Mouse (Mus musculus) heart, adult 11 months (tissue): ENCODE measurements at regions not wholly inside any gene's neighbourhood (a gene's known extent, or its start where the extent isn't known, plus 50 kb on each side); places are given as distances from the start of the nearest gene placed in this dataset.

Source experiments
- DNase-seq: peaks from one replicate; pipeline ENCODE4 v3.0.0; 2022

DNA sequence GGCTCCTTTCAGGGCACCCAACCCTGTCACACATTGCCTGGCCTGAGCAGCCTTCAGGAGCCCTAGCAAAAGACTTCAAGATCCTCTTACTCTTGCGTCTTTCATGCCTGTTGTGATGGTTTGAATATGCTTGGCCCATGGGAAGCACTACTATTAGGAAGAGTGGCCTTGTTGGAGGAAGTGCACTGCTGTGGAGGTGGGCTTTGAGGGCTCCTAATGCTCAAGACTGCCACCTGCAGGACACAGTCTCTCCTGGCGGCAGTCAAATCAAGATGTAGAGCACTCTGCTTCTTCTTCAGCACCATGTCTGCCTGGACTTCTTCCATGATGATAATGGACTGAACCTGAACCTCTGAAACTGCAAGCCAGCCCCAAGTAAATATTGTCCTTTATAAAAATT, 73.0 kb downstream of the Tsen15 start:
- DNase-seq, result no peak

DNA sequence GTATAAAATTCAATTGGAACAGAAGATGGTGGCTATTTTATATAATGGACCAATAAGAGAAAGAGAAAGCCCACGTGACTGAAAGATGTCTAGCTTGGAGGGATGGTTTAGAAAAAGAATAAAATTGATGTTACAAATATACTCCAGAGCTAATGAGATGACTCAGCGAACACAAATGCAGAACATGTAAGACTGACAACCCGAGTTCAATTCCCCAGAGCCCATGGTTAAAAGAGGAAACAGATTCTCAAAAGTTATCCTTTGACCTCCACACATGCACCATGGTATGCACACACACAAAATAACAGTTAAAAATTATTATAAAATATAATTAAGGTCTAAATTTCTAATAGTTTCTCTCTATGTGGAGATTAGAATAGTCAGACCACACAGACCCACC, 81.0 kb downstream of the Tsen15 start:
- no peak for DNase-seq

DNA sequence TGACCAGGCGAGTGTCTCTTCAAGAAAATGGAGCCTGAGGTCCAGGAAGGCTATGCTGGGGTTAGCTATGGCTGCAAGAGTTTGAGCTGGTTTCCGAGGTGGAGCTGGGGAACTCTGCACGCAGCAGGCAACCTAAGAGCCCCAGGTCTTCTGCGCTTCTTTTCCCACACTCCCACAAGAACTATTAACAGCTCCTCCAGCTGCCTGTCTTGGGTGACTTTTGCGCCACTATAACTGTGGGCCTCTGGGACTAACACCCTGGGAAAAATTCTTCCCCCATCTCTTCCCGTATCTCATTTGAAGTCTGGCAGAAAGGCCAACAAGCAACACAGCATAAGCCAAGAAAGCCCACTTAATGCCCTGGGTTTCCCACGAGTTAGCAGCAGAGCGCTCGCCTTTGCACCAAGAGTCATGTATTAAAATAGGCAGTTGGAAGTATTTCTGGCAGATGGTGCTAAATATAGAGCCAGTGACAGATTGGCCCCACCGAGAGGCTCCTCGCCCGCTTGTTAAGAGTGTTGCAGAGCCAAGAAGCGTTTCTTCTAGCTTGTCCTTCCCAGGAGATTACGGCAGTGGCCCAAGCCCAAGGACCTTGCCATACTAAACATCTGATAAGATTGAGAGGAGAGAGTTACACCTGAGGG, 81.9 kb downstream of the Tsen15 start:
- peak; percentile 94 for DNase-seq

DNA sequence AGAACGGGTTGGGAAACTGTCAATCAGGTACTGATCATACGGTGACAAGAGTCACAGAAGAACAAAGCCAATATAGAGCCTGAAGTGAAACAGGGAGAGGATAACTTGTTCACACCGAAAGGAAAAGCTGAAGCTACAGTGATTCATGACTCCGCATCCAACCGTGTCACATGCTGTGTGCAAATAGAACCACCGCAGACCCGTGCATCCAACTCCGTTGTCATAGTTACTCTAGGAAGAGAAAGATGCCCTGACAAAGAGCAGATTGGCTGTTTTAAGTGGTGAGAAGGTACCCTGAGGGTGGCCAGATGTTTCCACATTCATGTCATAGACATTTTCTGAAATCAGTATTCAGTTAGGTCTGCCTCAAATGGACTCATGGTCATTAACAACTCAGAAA, 85.1 kb downstream of the Tsen15 start:
- no peak for DNase-seq

DNA sequence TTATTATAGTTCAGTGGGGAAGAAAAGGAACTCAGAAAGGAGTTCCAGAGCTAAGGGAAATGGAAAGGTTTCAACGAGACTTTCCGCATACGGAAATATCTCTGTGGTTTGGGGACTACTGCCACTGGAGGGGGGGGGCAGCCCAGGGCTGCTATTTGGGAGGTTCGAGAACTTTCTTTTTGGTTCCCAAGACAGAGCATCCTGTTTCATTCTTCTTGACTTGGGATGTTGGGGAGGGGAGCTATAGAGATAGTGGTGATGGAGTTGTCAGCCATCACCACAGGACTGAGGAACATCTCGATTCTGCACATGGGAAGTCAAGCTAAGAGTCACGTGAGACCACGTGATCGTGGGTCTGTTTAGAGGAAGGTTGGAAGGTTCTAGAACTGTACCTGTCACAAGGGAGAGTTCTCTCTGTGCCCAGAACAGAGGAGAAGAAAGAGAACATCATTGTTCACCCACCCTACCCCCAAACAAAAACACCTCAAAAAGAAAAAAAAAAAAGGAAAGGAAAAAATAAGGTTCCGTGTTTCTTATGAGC, 94.2 kb downstream of the Tsen15 start:
- peak; percentile 51 for DNase-seq

DNA sequence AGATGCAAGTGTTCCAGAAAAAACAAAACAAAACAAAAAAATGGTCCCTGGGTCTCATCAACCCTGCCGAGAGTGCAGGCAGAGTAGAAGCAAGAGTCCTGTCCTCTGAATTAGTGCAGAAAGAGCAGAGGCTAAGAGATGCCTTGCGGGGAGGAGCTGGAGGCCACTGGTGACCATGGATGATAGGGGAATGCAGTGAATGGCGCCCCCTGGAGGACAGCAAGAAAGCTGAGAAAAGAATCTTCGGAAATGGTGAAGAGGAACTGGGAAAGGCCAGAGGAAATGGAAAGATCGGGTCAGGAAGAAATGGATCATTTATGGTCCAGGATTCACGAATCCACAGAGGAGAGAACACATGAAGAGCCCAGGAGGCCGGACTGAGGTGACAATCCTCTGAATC, 95.7 kb downstream of the Tsen15 start:
- peak; percentile 95 for DNase-seq

DNA sequence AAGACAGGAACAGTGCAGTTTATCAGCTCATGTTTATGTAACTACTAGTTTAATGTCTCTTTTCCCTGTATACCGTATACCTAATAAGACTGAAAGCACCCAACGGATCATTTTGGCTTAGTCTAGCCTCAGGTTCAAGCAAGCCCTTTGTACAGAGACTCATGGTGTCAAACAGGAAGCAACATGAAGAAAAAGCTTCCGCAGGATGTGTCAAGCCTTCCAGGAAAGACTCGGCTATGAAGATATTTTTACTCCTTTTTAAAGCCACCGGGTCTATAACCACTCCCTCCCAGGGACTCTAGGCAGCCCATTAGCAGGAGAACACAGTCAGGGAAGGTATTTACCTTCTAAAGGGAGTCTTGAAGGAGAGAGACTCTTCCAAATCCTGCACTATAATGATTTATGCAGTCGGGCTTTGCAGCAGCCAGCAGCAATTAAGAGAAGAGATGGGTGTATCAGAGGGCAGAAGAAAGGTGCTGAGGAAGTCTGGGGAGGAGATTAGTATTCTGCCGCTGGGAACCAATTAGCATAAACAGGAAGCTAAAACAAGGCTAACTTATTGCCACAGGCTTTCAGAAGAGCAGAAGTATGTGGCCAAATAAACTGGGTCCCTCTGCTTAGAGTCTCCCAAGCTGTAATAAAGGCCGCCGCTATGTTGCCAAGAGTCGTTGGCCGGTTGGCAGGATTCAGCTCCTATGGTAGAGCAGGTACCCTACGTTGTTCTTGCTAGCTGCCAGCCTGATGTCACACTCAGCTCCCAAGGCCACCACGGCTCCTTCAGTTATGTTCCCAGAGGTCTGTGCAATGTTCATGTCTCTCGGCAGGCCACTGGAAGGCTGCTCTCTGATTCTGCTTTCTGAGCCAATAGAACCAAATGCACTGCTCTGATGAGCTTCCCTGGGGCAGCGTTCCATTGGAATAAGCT, 98.7 kb downstream of the Tsen15 start:
- peak; percentile 80 for DNase-seq

DNA sequence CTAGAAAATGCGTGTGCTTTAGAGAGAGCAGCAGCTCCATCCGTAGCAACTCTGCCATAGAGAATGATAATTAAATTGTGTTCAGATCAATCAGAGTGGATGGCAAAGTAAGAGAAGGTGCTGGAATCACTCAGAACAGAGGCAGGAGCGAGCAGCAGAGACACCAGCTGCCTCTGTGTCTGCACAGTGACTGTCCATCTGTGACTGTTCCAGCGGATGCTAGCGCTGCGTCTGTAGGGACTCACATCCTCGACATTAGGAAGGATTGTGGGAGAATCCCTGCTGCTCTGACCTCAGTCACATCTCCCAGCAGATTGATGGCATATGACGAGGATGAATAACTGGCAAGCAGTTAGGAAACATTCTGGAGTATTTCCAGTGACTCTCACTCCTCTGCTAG, 99.8 kb downstream of the Tsen15 start:
- DNase-seq, result peak; percentile 55

DNA sequence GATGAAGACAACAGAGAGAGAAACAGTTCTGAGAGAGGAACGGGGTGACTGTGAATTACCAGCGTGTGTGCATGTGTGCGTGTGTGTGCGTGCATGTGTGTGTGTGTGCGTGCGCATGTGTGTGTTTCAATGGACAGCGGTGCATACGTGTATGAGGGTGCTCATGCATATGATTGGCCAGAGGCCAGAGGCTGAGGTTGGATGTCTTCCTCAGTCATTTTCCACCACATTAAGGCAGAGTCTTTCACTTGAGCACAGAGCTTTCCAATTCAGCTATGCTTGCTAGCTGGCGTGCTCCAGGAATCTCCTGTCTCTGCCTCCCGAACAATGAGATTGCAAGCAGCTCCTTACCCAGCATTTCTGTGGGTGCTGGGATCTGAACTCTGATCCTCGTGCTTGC, 104.4 kb downstream of the Tsen15 start:
- peak; percentile 61 for DNase-seq

DNA sequence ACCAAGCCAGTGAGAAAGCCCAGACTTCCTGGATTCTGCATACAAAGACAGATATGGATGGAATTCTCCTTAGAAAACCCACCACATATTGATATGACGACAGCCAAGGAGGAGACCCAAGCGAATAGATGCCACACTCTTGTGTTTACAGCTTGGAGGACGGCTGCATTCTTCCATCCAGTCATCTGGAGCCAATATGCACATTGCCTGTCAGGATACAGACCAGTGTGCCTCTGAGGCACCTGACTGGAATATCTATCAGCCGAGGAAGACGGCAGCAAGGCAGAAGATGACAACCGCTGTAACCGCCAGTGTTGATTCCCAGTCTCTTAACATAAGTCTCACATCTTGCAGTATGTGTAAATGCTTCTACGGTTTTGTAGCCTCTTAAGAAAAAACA, 105.3 kb downstream of the Tsen15 start:
- DNase-seq, result peak; percentile 42

DNA sequence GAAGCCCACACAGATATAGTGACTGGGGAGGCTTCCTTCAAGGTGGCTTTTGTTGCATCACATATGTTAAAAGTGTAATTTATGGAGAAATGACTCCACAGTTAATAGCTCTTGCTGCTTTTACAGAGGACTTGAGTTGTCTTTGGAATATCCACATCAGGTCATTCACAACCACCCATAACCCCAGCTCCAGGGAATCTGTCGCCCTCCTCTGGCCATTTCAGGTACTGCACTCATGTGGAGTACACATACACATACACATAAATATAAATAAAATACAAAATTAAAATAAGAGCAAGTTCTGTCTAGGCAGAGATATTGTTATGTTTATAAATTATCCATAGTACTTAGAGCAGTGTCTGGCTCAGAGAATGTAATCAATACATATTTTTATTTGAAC, 106.5 kb downstream of the Tsen15 start:
- DNase-seq, result peak; percentile 42

DNA sequence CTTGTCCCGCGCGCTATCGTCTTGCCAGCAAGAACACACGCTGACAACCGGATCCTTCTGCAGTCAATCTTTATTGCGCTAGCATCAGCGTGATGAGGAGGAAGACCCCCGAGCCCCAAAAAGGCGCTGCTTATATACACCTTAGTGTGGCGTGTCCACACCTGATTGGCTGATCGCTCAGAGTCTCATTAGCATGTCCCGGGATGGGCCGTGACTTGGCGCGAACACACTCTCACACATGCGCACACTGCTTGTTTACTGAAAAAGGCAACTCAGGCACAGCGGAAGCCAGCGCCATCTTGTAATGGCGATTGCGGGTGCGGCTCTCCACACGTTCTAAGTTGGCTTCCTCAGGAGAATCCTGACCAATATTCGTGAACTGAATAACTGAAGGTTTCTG, 111.5 kb downstream of the Tsen15 start:
- DNase-seq, result peak; percentile 69

DNA sequence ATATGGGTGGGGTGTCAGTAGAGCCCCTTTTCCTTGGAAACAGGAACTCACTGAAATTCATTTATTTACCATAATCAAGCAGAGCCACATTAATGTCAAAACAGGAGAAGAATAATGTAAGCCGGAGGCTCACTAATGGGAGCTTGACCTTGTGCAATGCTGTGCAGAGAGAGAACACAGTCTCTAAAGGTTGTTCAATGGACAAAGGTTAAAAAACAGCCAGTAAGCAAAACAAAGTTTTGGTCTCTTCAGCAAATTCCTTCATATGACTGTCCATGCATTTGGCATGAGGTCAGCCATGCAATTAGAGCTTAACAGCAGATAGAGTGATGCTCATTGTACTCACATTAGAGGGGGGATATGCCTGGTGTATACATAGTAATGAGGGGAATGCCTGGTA, 113.1 kb downstream of the Tsen15 start:
- peak; percentile 6 for DNase-seq

DNA sequence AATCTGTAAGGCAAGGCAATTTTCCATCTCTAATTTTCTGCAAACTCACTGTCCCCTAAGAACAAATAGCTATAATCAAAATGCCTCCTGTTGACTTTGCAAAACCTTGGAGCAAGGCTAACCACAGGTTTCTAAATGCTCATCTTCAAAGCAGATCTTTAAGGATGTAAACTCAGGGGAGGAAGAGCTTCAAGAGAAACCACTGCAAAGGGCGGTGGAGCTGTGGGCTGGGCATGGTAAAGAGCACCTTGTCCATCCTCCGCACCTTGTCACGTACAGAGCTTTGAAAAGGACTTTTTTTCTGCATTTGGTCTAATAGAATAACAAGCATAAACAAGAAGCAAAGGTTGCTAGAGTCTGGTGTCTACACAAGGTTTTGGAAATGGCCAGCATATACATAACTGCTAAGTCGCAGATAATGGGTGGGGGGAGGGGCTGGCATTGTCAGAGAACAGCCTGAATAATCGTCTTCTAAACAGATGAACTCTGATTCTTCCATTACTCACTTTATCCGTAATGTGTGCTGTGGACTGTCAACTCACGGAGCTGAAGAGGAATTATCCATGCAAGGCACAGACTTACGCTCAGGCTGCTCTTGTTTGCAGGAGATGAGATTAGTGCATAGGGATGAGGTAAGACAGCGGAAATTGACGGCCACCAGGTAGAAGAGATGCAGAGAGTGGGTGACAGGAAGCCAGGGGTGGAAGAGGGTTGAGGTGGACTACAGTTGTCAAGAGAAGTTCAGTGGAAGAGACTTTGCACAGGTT, 116.4 kb downstream of the Tsen15 start:
- peak; percentile 35 for DNase-seq

DNA sequence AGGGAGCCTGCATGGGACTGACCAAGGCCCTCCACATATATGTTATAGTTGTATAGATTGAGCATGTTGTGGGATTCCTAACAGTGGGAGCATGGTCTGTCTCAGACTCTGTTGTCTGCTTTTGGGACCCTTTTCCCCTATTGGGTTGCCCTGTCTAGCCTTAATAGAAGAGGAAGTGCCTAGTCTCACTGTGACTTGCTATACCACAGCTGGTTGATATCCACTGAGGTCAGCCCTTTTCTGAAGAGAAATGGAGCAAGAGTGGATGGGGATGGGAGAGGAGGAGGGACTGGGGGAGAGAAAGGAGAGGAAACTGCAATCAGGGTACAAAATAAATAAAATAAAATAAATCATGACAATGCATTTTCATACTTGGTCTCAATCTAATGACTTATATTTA, 120.1 kb downstream of the Tsen15 start:
- peak; percentile 55 for DNase-seq

DNA sequence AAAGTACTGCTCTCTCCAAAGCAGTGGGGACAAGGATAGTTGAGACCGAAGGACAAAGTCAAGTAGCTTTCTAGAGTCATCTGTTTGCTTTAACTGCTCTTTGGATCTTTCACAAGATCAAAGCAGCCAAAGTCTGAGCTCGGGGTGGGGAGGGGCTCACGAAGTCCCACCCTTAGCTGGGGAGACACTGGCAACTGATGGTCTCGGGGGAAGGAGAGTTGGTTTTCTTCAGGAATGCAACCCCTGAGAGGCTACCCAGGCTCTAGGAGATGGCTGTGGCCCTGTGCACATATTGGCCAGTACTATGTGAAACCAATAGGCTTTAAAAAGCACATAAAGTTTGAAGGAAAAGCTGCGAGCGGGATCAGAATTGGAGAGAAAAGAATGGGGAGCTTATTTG, 121.5 kb downstream of the Tsen15 start:
- peak; percentile 72 for DNase-seq

DNA sequence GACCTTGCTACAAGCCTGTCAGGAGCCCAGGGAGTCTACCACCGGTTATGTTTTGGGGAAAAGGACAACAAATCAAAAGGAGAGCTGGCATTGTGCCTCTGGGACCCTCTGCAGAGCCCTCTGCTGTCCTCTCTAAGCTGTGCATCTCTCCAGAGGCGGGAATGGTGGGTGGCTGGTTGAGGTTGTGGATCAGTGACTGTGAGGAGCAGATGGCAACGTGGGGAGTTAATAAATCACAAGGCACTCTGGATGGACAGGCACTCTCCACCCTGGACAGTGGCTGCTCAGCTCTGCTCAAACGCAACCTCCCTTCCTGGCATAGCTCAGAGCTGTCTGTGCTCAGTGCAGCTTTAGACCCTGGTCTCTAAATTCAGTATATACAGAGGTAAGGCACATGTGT, 125.0 kb downstream of the Tsen15 start:
- peak; percentile 63 for DNase-seq

DNA sequence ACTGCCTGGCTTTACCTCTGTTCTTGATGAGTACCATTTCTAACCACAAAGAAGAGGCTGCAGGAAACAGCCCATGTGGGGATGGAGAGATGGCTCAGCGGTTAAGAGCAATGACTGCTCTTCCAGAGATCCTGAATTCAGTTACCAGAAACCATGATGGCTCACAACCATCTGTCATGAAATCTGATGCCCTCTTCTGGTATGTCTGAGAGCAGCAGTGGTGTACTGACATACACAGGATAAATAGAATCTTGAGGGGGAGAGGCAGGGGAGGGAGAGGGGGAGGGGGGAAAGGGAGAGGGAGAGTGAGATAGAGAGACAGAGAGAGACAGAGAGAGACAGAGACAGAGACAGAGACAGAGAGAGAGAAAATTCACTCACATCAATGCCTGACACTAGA, 125.5 kb downstream of the Tsen15 start:
- no peak for DNase-seq

DNA sequence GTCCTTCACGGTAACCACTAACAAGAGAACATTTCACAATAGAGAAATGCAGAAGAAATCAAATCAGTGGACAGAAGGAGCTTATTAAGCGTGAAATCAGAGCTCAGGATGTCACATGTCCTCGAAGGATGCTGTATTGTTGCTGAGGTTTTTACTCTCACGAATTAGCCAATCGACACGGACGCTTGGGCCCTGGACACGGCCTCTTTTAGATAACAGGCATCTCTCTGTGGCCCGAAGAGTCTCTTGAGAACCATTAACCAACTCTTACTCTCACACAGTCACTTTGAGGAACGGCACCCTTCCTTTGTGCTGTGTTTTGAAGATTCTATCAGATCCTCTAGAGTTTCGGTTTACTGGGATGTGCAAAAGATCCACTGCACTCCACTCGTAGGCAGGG, 128.2 kb downstream of the Tsen15 start:
- DNase-seq, result peak; percentile 55

DNA sequence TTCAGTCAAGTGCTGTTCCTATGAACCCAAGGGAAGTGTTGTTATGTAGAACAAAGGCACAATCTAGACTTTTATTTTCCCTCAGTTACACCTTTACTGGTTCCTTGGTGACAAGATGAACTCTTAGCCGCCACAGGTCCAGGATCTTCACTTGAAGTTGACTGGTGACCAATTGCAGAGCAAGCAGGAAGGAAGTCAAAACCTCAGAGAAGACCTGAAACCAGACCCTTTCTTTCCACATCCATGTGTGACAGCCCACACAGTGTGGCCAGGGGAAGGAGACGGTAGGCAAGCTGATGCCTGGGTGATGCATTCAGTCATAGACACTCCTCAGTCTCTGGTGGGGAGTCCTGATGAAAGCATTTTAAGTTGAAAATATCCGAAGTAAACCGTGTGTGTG, 132.6 kb downstream of the Tsen15 start:
- peak; percentile 69 for DNase-seq

DNA sequence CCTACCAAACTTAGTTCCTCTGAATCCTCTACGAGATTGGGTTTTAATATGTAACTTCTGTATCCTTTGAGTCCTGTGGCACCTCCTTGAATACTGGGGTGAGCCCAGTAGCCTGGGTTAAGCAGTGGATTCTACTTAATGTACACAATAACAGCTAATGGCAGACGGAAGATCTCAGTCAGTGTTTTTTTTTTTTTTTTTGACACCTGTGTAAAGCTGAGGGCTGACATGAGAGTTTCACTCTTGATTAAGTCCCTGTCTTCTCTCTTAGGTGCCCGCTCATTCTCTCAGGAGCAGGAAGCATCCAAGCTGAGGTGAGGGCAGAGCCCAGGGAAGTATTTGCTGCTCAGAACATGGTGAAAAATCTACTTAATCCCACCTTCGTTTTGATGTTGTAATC, 133.0 kb downstream of the Tsen15 start:
- DNase-seq, result peak; percentile 16

DNA sequence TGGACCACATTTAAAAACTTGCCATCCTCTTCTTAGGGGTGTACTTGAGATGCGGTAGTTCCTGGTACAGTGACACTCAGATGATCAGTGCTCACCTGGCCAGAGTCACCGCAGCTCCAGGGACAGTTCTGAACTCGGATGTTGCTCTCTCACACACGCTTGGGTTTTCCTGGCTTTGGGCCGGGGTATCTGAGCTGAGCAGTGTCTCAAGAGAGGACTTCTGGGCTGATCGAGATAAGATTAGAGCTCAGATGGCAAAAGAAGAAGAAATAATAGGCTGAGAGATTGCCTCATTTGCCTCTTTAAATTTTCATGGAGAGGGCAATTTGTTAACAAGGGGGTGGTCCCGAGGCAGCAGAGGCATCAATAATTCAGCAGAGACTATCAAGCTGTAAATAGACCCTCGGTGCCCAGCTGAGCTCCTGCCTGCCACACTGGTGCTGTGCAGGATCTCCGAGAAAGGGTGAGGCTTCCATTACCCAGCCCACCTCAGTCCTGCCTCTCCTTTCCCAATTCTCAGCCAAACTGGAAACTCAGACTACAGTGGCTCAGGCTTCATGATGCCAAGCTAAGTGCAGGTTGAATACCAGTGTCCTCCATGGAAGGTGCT, 133.7 kb downstream of the Tsen15 start:
- DNase-seq, result peak; percentile 72

DNA sequence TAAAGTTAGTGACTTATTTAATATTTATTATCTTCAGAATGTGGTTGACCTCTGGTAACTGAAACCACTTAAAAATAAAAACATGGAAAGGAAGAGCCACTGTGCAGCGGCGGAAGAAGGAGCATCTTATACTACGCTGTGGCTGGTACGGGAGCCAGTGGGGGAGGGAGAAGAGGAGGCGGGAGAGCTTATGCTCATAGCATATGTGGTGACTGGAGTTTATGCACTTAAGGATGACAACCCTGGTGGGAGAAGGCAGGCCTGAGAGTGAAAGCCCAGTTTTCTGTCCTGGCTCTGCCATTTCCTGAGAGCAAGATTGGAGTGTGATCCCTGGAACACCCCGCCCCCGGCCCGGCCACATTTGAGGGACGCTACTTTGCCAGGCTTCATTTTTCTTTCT, 145.5 kb downstream of the Tsen15 start:
- DNase-seq, result peak; percentile 55
